Mouse (Mus musculus): Measurements from ENCODE around the gene Gtf2a1.

GRCm38 (mm10) chr12:91571708-91572107 is 18.6 kb downstream of the Gtf2a1 start:
- TF ChIP-seq CTCF (conservative IDR thresholded peaks at IDR 0.05; ENCODE audit: low read length) (no peak), NANOG (IDR thresholded peaks at IDR 0.05; ENCODE audit: borderline replicate concordance, low read length) (no peak), POU5F1 (IDR thresholded peaks at IDR 0.05; ENCODE audit: borderline replicate concordance, low read length) (no peak)

Measured in E14TG2a.4 (cell line).